Mouse (Mus musculus) neural tube, embryonic 13.5 days (tissue): ENCODE results near the gene Mxd1. TPM values are rescaled to one million over a fixed set of nuclear protein-coding genes. Genes with fewer than 3 reads are reported as not detected.

Experiments used
- ATAC-seq: fragments of 200-750 bp; cut with Nextera tagmentation; 2 replicates; pipeline ENCODE4 v1.8.0; 2017; ENCODE audit warnings: low read depth, mild to moderate bottlenecking, moderate TSS enrichment, moderate library complexity
- H3K27ac ChIP-seq: fragments of 300-500 bp; sonication (generic); replicated peaks from 2 replicates; pipeline ENCODE4 v1.5.1; 2015; ENCODE audit warnings: moderate library complexity, mild to moderate bottlenecking, inconsistent platforms
- H3K27me3 ChIP-seq: fragments of 300-500 bp; sonication (generic); 2 replicates; pipeline ENCODE4 v1.6.1; 2015; ENCODE audit warnings: mild to moderate bottlenecking, inconsistent platforms
- H3K36me3 ChIP-seq: fragments of 300-500 bp; sonication (generic); 2 replicates; pipeline ENCODE4 v1.6.1; 2015; ENCODE audit warnings: mild to moderate bottlenecking, inconsistent platforms
- H3K4me1 ChIP-seq: fragments of 300-500 bp; sonication (generic); replicated peaks from 2 replicates; pipeline ENCODE4 v1.6.1; 2015; ENCODE audit warnings: inconsistent platforms
- H3K4me2 ChIP-seq: fragments of 300-500 bp; sonication (generic); 2 replicates; pipeline ENCODE4 v1.6.1; 2015; ENCODE audit warnings: inconsistent platforms, mild to moderate bottlenecking, moderate library complexity
- H3K4me3 ChIP-seq: fragments of 300-500 bp; sonication (generic); 2 replicates; pipeline ENCODE4 v1.5.1; 2015; ENCODE audit warnings: mild to moderate bottlenecking, inconsistent platforms
- H3K9ac ChIP-seq: fragments of 300-500 bp; sonication (generic); 2 replicates; pipeline ENCODE4 v1.6.1; 2015; ENCODE audit warnings: moderate library complexity, mild to moderate bottlenecking, inconsistent platforms
- H3K9me3 ChIP-seq: fragments of 300-500 bp; sonication (generic); 2 replicates; pipeline ENCODE4 v1.6.1; 2016; ENCODE audit warnings: inconsistent platforms
- WGBS: fragments of 180-500 bp; shearing (Covaris S2); methylation state at CpG from one replicate; pipeline ENCODE4 v1.1.7; 2015; 5-methylcytosine and 5-hydroxymethylcytosine counted together
- polyA plus RNA-seq: library from polyadenylated mRNA; unstranded; fragments of >200 nt; fragmentation: Nextera tagmentation; extraction: Ambion mirVana; gene quantifications from 2 replicates; pipeline ENCODE4 v1.2.1, GENCODE M21; 2015

Gene Mxd1
- polyA plus RNA-seq, 1 experiment from 2014 or later: 23.8 TPM

DNA sequence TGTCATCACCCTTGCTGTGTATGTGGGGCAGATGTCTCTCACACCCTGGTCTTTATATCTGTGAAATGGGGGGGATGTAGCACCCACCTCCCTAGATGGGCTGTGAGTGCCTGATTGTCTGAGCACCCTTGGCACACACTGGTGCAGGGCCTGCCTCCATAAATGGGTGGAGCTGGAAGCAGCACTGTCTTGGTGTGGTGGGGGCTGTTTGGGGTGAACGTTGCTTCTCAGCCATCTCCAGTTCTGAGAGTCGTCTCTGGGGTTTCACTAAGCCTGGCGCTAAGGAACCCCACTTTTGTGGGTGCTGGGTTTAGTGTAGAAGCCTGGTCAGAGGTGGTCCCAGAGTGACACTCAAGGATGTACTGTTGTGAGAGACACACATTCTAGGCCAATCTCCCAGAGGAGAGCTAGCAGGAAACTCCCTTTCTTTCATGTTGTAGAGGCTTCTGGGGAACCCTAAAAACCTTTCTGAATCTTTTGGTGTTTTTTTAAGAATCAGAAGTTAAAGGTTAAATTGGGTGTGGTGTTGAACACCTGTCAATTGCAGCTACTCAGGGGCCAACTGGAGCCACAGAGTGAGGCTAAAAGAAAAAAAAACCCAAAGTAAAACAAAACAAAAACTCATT, 24.1 kb downstream of the Mxd1 start:
- ATAC-seq: no peak
- no peak overlapping the region for H3K9ac ChIP-seq
- H3K4me3 ChIP-seq: no peak overlapping the region
- no peak overlapping the region for H3K4me2 ChIP-seq
- no peaks in the 10 kb centered on the region for H3K4me1 ChIP-seq
- no peaks in the 10 kb centered on the region for H3K9me3 ChIP-seq
- H3K27ac ChIP-seq: no peak overlapping the region
- H3K36me3 ChIP-seq: peaks cover 21% of the 10 kb centered on the region
- WGBS: 93% methylated on average over 3 of the region's 3 CpGs
- no peaks in the 10 kb centered on the region for H3K27me3 ChIP-seq

DNA sequence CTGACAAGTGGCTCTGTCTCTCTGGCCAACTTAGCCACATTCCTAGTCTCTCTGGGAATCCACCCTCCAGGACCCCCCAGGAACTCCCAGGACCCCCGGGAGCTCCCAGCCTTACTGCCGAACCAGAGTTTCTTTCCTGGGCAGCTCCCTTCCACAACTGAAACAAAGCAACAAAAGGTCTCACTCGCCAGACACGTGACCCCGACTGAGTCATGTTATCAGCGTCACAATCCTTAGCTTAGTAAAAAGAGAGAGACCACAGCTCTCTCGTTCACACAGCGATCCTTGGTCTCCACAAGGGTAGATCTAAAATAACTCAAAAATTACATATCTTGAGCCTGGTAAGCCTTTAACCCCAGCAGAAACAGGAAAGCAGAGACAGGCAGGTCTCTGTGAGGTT, 27.2 kb downstream of the Mxd1 start:
- H3K4me1 ChIP-seq: no peaks in the 10 kb centered on the region
- WGBS: 68% methylated on average over 8 of the region's 8 CpGs
- no peak overlapping the region for H3K9ac ChIP-seq
- H3K36me3 ChIP-seq: no peaks in the 10 kb centered on the region
- H3K27ac ChIP-seq: no peak overlapping the region
- no peak overlapping the region for H3K4me3 ChIP-seq
- H3K27me3 ChIP-seq: no peaks in the 10 kb centered on the region
- no peak overlapping the region for H3K4me2 ChIP-seq
- no peak for ATAC-seq
- H3K9me3 ChIP-seq: no peaks in the 10 kb centered on the region

DNA sequence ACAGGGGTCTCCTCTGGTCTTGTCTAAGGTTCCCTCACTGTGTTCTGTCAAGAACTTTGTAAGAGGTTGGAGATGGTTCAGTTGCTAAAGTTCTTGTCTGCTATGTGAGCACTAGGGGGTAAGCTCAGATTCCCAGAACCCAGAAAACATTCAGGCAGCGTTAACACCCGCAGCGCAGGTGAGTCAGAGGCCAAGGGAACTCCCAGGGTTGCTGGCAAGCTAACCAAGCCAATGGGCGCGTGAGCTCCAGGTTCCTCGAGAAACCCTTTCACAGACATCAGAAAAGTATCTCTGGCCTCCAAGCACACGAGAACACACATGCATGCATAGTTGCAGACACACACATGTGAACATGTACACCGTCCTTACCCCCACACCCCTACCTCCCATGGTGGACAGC, 28.2 kb downstream of the Mxd1 start:
- 88% methylated on average over 8 of the region's 8 CpGs for WGBS
- Histone ChIP-seq H3K4me3 (no peak overlapping the region), H3K36me3 (no peaks in the 10 kb centered on the region), H3K4me2 (no peak overlapping the region), H3K4me1 (no peaks in the 10 kb centered on the region), H3K9me3 (no peaks in the 10 kb centered on the region), H3K27me3 (no peaks in the 10 kb centered on the region), H3K27ac (no peak overlapping the region), H3K9ac (no peak overlapping the region)
- ATAC-seq: no peak

DNA sequence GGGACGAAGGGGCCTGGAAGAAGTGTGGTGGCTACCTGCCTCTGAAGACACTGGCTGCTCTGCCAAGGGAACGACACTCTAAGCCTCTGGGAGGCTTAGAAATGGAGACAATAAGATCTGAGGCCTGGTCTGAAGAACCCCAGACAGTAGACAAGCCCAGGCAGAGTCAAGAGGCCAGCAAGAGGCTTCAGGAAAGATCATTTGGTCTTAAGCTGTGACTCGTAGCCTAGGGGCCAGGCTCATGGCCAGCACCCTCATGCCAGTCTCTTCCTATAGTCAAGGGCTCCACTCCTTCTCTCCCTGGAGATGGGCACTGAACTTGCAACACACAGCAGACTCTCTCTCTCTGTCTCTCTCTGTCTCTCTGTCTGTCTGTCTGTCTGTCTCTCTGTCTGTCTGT, 28.8 kb downstream of the Mxd1 start:
- no peaks in the 10 kb centered on the region for H3K27me3 ChIP-seq
- no peak overlapping the region for H3K27ac ChIP-seq
- H3K4me1 ChIP-seq: no peaks in the 10 kb centered on the region
- no peak overlapping the region for H3K4me3 ChIP-seq
- no peak overlapping the region for H3K9ac ChIP-seq
- 81% methylated on average over 3 of the region's 3 CpGs for WGBS
- H3K9me3 ChIP-seq: no peaks in the 10 kb centered on the region
- no peaks in the 10 kb centered on the region for H3K36me3 ChIP-seq
- ATAC-seq: no peak
- H3K4me2 ChIP-seq: no peak overlapping the region

DNA sequence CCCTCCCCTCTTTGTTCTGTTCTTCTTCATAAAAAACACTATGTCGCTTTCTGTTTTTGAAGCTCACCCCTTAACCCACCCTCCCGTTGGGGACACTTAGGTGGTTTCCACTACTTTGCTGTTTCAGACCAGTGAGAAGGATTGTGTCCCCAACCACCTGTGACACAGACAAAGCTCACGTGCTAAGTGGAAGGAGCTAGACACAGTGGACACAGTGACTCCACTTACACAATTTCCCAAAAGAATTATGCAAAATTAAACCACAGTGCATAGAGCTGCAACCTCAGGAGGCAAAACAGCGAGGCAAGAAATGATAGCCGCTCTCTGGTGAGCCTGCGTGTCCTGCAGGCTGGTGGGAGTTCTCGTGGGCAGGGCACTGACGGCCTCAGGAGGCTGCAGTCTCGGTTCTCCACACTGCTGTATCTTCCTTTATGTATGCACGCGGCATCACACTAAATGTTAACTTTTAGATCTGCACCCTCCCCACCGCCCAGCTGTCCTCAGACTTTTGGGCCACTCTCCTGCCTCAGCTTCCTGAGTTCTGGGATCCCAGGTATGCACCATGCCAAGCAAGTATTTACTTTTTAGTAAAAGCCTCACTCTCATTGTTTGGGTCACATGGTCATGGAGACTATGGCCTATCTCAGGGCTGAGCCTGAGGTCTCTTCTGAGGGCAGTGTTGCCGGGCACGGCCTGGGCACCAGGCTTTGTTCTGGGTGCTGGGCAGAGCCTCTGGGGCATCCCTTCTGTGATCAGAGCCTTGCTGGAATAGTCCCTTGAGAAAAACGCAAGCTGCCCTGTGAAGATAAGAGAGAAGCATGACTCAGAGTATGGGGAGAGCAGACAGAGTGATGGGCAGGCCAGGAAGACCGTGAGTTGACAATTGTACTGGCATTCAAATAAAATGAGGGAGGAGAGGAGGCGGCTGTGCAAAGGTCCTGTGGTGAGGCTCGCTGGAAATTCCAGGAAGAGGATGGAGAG, 29.5 kb downstream of the Mxd1 start:
- Histone ChIP-seq H3K9ac (no peak overlapping the region), H3K9me3 (no peaks in the 10 kb centered on the region), H3K4me2 (no peak overlapping the region), H3K4me1 (no peaks in the 10 kb centered on the region), H3K27ac (no peak overlapping the region), H3K4me3 (no peak overlapping the region), H3K36me3 (no peaks in the 10 kb centered on the region), H3K27me3 (no peaks in the 10 kb centered on the region)
- WGBS: 82% methylated on average over 18 of the region's 18 CpGs
- no peak for ATAC-seq

DNA sequence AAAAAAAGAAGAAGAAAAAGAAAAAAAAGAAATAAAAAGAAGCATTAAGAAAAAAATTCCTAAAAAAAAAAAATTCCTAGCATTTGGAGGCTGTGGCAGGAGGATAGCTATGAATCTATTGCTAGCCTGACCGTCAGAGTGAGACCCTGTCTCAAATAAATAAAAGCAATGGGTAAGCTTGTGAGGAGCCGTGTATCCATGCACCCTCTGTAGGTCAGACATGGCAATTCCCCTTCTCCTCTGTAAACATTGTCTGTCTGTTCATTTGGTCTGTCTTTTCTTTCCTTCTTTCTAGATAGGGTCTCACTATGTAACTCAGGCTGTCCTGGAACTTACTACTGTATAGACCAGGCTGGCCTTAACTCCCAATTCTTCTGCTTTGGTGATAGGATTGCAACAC, 30.5 kb downstream of the Mxd1 start:
- WGBS: 19% methylated on average over 2 of the region's 2 CpGs
- H3K9ac ChIP-seq: no peak overlapping the region
- no peaks in the 10 kb centered on the region for H3K36me3 ChIP-seq
- ATAC-seq: no peak
- H3K27me3 ChIP-seq: no peaks in the 10 kb centered on the region
- no peaks in the 10 kb centered on the region for H3K9me3 ChIP-seq
- H3K4me2 ChIP-seq: no peak overlapping the region
- H3K4me1 ChIP-seq: no peaks in the 10 kb centered on the region
- H3K4me3 ChIP-seq: no peak overlapping the region
- no peak overlapping the region for H3K27ac ChIP-seq

DNA sequence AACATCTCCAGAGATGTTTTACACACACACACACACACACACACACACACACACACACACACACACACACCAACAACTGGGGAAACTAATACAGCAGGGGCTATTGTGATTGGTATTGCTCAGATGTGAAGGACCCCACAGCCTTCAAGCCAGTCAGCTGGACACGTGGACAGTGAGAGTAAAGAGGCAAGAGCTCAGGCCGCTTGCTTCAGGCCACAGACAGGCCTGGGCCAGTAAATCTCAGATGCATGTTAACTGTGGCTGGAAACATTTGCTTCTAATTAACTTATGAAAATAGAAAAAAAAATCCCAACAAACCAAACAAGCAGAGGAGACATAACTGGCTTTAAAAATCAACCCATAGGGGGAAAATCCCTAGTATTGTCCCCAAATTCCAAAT, 31.1 kb downstream of the Mxd1 start:
- Histone ChIP-seq H3K4me2 (no peak overlapping the region), H3K36me3 (no peaks in the 10 kb centered on the region), H3K27me3 (no peaks in the 10 kb centered on the region), H3K27ac (no peak overlapping the region), H3K4me3 (no peak overlapping the region), H3K9me3 (no peaks in the 10 kb centered on the region), H3K9ac (no peak overlapping the region), H3K4me1 (no peaks in the 10 kb centered on the region)
- 83% methylated on average over 2 of the region's 2 CpGs for WGBS
- no peak for ATAC-seq

DNA sequence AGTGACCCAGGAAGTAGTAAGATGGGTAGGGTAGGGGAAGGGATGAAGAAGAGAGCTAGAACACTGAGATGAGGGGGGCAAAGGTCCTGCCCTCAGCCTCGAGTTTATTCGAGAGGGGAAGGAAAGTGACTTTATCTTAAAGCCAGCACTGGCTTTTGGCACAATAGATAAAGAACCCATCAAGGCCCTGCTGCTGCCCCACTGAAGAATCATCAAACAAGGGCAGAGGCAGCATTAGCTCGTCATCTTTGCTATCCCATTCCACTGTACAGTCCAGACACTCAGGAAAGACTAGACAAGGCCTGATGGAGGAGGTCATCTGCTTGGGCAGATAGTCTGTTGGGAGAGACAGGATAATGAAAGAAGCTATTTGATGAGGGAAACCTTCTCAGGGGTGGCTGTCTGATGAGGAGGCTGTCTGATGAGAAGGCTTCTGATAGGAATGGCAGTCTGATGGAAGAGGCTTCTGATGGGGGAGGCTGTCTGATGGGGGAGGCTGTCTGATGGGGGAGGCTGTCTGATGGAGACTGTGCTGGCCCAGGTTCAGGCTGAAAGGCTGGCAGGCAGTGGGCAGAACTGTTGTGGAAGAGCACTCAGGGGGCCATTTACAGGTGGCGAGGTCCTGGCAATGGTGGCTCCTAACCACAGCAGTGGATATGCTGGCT, 31.7 kb downstream of the Mxd1 start:
- no peak for ATAC-seq
- Histone ChIP-seq H3K27me3 (no peaks in the 10 kb centered on the region), H3K4me2 (no peak overlapping the region), H3K9ac (no peak overlapping the region), H3K36me3 (no peaks in the 10 kb centered on the region), H3K4me3 (no peak overlapping the region), H3K27ac (no peak overlapping the region), H3K9me3 (no peaks in the 10 kb centered on the region), H3K4me1 (no peaks in the 10 kb centered on the region)
- WGBS: 68% methylated on average over 4 of the region's 4 CpGs

DNA sequence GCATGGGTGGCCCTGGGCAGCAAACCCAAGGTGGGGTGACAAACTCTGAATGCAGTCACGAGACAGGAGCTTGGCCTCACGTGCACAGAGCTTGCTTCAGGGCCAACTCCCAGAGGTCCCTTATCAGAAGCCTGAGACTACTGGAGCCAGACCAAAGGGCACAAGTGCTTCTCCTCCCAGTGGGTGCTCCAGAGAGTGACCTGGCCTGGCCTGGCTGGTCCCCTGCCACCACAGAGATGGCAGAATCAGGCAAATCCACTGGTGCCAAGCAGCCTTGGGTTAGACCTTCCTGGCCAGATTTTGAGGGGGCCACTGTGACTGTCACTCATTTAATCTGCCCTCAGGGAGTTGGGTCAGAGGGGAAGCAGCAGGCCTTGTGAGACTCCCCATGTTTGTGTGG, 32.5 kb downstream of the Mxd1 start:
- Histone ChIP-seq H3K36me3 (no peaks in the 10 kb centered on the region), H3K4me2 (no peak overlapping the region), H3K9me3 (no peaks in the 10 kb centered on the region), H3K4me3 (no peak overlapping the region), H3K4me1 (no peaks in the 10 kb centered on the region), H3K27me3 (no peaks in the 10 kb centered on the region), H3K9ac (no peak overlapping the region), H3K27ac (no peak overlapping the region)
- no peak for ATAC-seq
- 68% methylated on average over 2 of the region's 2 CpGs for WGBS

DNA sequence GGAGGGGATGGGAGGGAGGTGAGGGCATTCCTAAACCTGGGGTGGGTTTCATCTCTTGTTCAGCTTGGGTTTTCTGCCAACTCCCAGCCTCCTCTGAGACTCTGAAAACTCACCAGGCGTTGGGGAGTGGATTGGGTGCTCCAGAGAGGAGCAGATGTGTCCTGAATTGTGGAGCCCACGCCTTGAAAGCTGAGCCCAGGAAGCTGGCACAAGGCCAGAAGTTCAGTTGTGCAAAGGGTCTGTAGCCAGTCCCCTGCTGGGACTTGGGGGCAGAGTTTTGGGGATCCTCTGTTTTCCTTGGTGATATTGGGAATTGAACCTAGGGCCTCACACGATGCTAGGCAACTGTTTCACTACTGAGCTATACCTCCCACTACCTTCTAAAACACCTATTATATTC, 38.8 kb downstream of the Mxd1 start:
- Histone ChIP-seq H3K9ac (no peak overlapping the region), H3K4me3 (no peak overlapping the region), H3K4me1 (no peaks in the 10 kb centered on the region), H3K27ac (no peak overlapping the region), H3K4me2 (no peak overlapping the region), H3K36me3 (no peaks in the 10 kb centered on the region), H3K9me3 (no peaks in the 10 kb centered on the region), H3K27me3 (no peaks in the 10 kb centered on the region)
- WGBS: 60% methylated on average over 3 of the region's 3 CpGs
- no peak for ATAC-seq

DNA sequence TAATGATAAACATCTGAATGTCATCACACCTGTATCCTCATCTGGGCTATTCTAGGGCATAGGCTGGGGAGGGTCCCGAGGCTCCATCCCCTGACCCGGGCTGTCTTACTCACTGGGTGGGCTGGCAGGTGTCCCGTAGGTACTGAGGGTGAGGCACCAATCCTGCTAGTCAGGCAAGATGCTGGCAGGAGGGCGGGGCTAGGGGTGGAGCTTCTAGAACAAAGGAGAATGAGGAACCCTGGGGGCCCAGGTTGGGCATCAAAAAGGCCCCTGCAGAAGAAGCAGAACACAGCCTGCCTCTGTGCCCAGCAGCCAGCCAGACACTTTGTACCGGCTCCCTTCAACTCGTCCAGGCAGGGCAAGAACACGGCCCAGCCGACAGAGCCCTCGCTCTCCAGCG, 41.0 kb downstream of the Mxd1 start, which contains the start of gene Asprv1:
TSS of gene Asprv1 (plus strand) at position 219 of the 400 bp plus-strand sequence.
- no peak within 1 kb of the TSS for H3K27ac ChIP-seq
- no peak within 1 kb of the TSS for H3K4me2 ChIP-seq
- no peaks in the 10 kb centered on the region for H3K36me3 ChIP-seq
- 54% methylated on average over 10 of the region's 10 CpGs for WGBS
- H3K9ac ChIP-seq: no peak within 1 kb of the TSS
- 0 out of 2 replicates have a peak, but pooled peaks cover 7% of the 10 kb centered on the region for H3K4me1 ChIP-seq
- H3K9me3 ChIP-seq: no peaks in the 10 kb centered on the region
- ATAC-seq: no peak
- H3K27me3 ChIP-seq: no peaks in the 10 kb centered on the region
- H3K4me3 ChIP-seq: no peak within 1 kb of the TSS
